Mouse (Mus musculus) liver, embryonic 12.5 days (tissue): Measurements from ENCODE around the gene Cog3. TPM values are rescaled to one million over a fixed set of nuclear protein-coding genes. Genes with fewer than 3 reads are reported as not detected.

Source experiments
- ATAC-seq: fragments of 200-750 bp; cut with Nextera tagmentation; 2 replicates; pipeline ENCODE4 v1.8.0; 2017; ENCODE audit warnings: moderate number of reproducible peaks, mild to moderate bottlenecking, moderate library complexity
- H3K27ac ChIP-seq: fragments of 300-500 bp; sonication (generic); 2 replicates; pipeline ENCODE4 v1.5.1; 2016; ENCODE audit warnings: mild to moderate bottlenecking
- H3K27me3 ChIP-seq: fragments of 300-500 bp; sonication (generic); replicated peaks from 2 replicates; pipeline ENCODE4 v1.6.1; 2016; ENCODE audit warnings: mild to moderate bottlenecking, moderate library complexity
- H3K36me3 ChIP-seq: fragments of 300-500 bp; sonication (generic); 2 replicates; pipeline ENCODE4 v1.6.1; 2016; ENCODE audit warnings: mild to moderate bottlenecking, moderate library complexity
- H3K4me1 ChIP-seq: fragments of 300-500 bp; sonication (generic); 2 replicates; pipeline ENCODE4 v1.6.1; 2016
- H3K4me2 ChIP-seq: fragments of 300-500 bp; sonication (generic); 2 replicates; pipeline ENCODE4 v1.6.1; 2016; ENCODE audit warnings: mild to moderate bottlenecking, moderate library complexity
- H3K4me3 ChIP-seq: fragments of 300-500 bp; sonication (generic); 2 replicates; pipeline ENCODE4 v1.5.1; 2016; ENCODE audit warnings: mild to moderate bottlenecking, moderate library complexity
- H3K9ac ChIP-seq: fragments of 300-500 bp; sonication (generic); 2 replicates; pipeline ENCODE4 v1.6.1; 2016; ENCODE audit warnings: mild to moderate bottlenecking, moderate library complexity
- H3K9me3 ChIP-seq: fragments of 300-500 bp; sonication (generic); replicated peaks from 2 replicates; pipeline ENCODE4 v1.6.1; 2016; ENCODE audit warnings: mild to moderate bottlenecking, moderate library complexity
- WGBS: fragments of 180-500 bp; shearing (Covaris S2); methylation state at CpG from one replicate; pipeline ENCODE4 v1.1.7; 2016; ENCODE audit not compliant: insufficient replicate concordance; 5-methylcytosine and 5-hydroxymethylcytosine counted together
- polyA plus RNA-seq: library from polyadenylated mRNA; unstranded; fragments of >200 nt; fragmentation: Nextera tagmentation; extraction: Ambion mirVana; gene quantifications from 2 replicates; pipeline ENCODE4 v1.2.1, GENCODE M21; 2016

Cog3 gene
- polyA plus RNA-seq, 1 experiment from 2014 or later: 11.7 TPM

DNA sequence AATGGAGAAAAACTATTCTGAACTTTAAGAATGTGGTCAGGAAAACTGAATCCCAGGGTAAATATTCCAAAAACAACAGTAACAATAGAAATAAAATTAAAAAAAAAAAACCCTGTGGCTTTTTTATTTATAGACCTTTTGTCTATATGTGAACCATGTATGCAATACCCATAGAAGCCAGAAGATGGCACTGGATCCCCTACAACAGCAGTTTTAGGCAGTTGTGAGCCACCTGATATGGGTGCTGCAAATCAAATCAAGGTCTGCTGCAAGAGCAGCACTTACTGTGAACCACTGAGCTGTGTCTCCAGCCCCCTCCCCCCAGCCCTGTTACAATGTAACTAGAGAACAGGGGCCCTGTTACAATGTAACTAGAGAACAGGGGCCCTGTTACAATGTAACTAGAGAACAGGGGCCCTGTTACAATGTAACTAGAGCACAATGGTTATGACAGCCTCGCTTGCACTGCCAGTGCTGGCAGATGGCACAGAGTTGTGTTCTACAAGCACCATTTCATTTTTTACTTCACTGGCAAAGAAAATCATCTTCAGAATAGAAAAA, 85.2 kb downstream of the Cog3 start:
- 59% methylated on average over 1 of the region's 1 CpGs for WGBS
- Histone ChIP-seq H3K9me3 (no peaks in the 10 kb centered on the region), H3K9ac (no peak overlapping the region), H3K4me1 (peaks cover 10% of the 10 kb centered on the region; the same call in 1 of the 2 replicates), H3K27me3 (no peaks in the 10 kb centered on the region), H3K4me3 (no peak overlapping the region), H3K27ac (no peak overlapping the region), H3K4me2 (no peak overlapping the region), H3K36me3 (no peaks in the 10 kb centered on the region)
- no peak for ATAC-seq

DNA sequence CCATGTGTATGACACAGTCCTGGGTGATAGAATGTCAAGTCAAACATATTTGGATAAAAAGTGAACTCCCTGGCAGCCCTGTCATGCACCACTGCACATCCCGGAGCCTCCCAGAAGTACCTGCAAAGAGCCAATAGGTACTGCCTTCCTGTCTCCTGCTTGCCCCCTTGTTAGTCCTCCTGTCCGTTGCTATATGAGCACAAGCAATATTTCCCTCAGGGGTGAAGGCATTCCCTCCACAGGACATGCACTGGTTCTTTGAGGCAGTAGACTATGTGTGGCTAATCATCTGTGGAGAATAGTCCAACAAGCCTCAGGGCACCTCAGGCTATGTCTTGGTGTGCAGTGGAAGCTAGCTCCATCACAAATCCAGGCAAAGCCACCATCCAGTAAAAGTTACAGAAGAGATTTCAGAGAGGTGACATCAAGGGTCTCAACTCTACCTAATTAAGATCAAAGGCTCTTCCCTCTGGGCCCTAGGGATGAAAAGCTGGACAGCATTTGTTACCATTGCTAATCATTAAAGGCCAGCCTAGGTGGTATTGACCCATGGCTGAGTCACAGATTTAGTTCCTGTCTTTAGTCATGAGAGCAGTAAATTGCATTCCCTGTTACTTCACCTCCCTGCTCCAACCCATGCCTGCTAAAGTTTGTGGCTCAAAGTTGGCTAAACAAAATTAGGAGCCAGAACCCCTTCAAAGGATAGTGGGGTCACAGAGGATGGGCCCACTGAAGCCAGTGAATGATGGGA, 88.7 kb downstream of the Cog3 start:
- Histone ChIP-seq H3K36me3 (no peaks in the 10 kb centered on the region), H3K4me1 (peaks cover 10% of the 10 kb centered on the region; the same call in 1 of the 2 replicates)
- 76% methylated on average over 2 of the region's 2 CpGs for WGBS

DNA sequence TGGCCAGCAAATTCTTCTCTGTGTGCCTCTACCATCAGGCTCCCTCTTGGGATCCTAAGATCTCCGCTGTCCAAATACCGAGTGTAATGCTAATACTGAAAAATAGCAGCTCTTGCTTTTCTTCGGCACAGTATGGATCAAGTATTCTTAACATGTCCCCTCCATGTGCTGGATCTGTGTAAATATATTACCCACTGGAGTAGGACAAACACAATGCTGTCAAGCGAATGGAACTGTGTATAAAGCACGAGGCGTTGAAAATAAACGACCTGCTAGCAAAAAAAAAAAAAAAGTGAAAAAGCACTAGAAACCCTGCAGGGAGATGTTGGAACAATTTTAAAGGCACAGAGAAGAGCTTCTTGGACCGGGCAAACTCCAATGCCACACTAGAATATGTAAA, 92.8 kb downstream of the Cog3 start:
- Histone ChIP-seq H3K4me2 (no peak overlapping the region), H3K27me3 (no peaks in the 10 kb centered on the region), H3K27ac (no peak overlapping the region), H3K4me1 (peaks cover 3% of the 10 kb centered on the region; the same call in 1 of the 2 replicates), H3K9me3 (no peaks in the 10 kb centered on the region), H3K9ac (no peak overlapping the region), H3K36me3 (no peaks in the 10 kb centered on the region), H3K4me3 (no peak overlapping the region)
- ATAC-seq: no peak
- 78% methylated on average over 8 of the region's 8 CpGs for WGBS

More for the DNA sequence above, 88.7 kb downstream of the Cog3 start:
- Histone ChIP-seq H3K9ac (no peak overlapping the region), H3K4me2 (no peak overlapping the region), H3K27ac (no peak overlapping the region), H3K9me3 (no peaks in the 10 kb centered on the region), H3K27me3 (no peaks in the 10 kb centered on the region), H3K4me3 (no peak overlapping the region)
- ATAC-seq: no peak

DNA sequence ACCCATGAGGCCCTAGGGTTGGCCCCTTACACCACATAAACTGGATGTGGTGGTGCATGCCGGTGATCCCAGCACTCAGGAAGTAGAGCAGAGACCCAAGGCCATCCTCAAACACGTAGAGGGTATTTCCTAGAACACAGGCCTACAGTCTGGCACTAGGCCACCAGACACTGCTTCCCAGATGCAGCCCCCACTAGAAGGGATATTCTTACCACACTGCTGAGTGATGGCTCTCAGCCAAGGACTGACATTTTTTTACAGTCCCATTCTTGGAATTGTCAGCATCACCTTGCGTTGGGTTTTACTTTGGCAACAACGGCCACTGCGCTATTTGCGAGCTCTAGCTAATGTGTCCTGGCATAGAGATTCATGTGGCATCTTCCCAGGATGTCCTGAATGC, 93.4 kb downstream of the Cog3 start:
- Histone ChIP-seq H3K4me1 (no peaks in the 10 kb centered on the region), H3K4me2 (no peak overlapping the region), H3K9me3 (no peaks in the 10 kb centered on the region), H3K27me3 (no peaks in the 10 kb centered on the region), H3K9ac (no peak overlapping the region), H3K36me3 (no peaks in the 10 kb centered on the region), H3K27ac (no peak overlapping the region), H3K4me3 (no peak overlapping the region)
- ATAC-seq: no peak
- 80% methylated on average over 6 of the region's 6 CpGs for WGBS

Other genes with a start within 250 kb of the Cog3 start
- not detected in 2 replicates for gene Spert, start 161.4 kb downstream of the Cog3 start, polyA plus RNA-seq
- not detected in 2 replicates for gene Erich6b, start 112.3 kb downstream of the Cog3 start, polyA plus RNA-seq
- gene Slc25a30, start 32.5 kb upstream of the Cog3 start, polyA plus RNA-seq: 3.0 and 3.3 TPM in 2 replicates
- 673 and 675 TPM in 2 replicates for gene Tpt1, start 90.6 kb upstream of the Cog3 start, polyA plus RNA-seq
- gene Kctd4, start 200.5 kb upstream of the Cog3 start, polyA plus RNA-seq: 0.29 and 0.33 TPM in 2 replicates